ENCODE assay signal across 22 mouse cellular contexts in the genomic region with DNA sequence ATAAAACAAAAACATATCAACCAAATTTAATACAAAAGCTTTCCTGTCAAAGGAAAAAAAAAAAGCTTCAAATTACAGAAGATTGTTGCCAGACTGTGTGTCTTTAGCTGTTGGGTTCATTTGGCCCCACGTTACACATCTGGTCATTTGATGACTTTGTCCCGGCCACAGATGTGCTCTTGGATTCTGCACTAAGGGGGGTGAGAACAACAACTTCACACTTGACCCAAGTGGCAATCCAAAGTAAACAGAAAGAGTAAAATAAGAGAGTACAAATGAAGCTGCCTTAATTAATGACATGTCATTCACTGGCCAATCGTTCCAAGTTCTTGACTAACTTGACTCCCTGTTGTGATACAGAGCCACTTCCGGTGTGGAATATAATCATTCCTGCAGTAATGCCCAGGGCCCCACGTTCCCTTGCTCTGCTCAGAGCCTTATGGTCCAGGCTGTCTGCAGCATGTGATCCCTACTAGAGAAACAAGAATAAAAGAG.
DNase-seq lines count a peak whose midpoint lies in the region; TF ChIP-seq lines count a peak whose summit lies in the region.
"Had no signal": no experiment of that assay in that cellular context is flagged by ENCODE, and none has a peak within 500 bp of the region (broad histone marks: within the 10 kb centered on the region; RNA-seq: fewer than 3 reads in every experiment).

No protein-coding gene starts in this region.

- peak; percentile 34 for DNase-seq in gastrocnemius, adult 18-20 months (ENCODE audit: low spot score)
- DNase-seq in gastrocnemius, adult 8-10 months (ENCODE audit: low spot score in 2 of 2) = no peak
- peak; percentile 39 to 55 for DNase-seq in heart, adult 18-20 months
- no peak for DNase-seq in heart, postnatal 25 days (ENCODE audit: low spot score)
- DNase-seq in liver, adult 2 months (ENCODE audit: extremely low read depth, low read depth, low spot score) = peak; percentile 20
- no peak for DNase-seq in liver
- DNase-seq in thymus, postnatal 10 days (ENCODE audit: low spot score in 2 of 2) = no peak
- DNase-seq: adrenal gland, adult 2 months; adrenal gland, postnatal 10 days; adrenal gland, postnatal 25 days; B cell, adult 2 months; cerebellum, adult 11 months; cerebellum, adult 2 months; cerebellum, adult 9-10 months; cerebellum, postnatal 10 days; cerebellum, postnatal 25 days had no signal

- TF ChIP-seq CTCF in liver, adult 2 months (IDR thresholded peaks at IDR 0.05; ENCODE audit: low read depth, low read length) = no peak

- no peaks in the 10 kb centered on the region for H3K79me2 ChIP-seq in liver, adult 2 months (ENCODE audit: control insufficient read depth, insufficient read depth, low read length)

- no peak for TF ChIP-seq POLR2A in liver, adult 2 months (IDR thresholded peaks at IDR 0.05; ENCODE audit: extremely low read depth, insufficient read depth, low read length)

- no peaks in the 10 kb centered on the region; the same call in 1 of the 2 replicates for H3K4me1 ChIP-seq in liver, adult 2 months (ENCODE audit: control insufficient read depth, insufficient read depth, low read length)
- H3K4me1 ChIP-seq: embryonic facial prominence, embryonic 10.5 days; embryonic facial prominence, embryonic 12.5 days; forebrain, embryonic 13.5 days; forebrain, embryonic 15.5 days had no signal

- no peaks in the 10 kb centered on the region for H3K36me3 ChIP-seq in liver, adult 2 months (ENCODE audit: control insufficient read depth, insufficient read depth, low read length)
- H3K36me3 ChIP-seq: embryonic facial prominence, embryonic 10.5 days; embryonic facial prominence, embryonic 12.5 days; forebrain, embryonic 15.5 days; G1E had no signal

- H3K9ac ChIP-seq in liver, adult 2 months (ENCODE audit: low read depth, low read length) = no peak overlapping the region
- H3K9ac ChIP-seq: embryonic facial prominence, embryonic 12.5 days; forebrain, embryonic 13.5 days; forebrain, embryonic 15.5 days had no signal

- H3K4me3 ChIP-seq in liver, adult 2 months (ENCODE audit: insufficient read depth, low read depth, low read length) = no peak overlapping the region
- H3K4me3 ChIP-seq: embryonic facial prominence, embryonic 10.5 days; embryonic facial prominence, embryonic 12.5 days; forebrain, embryonic 13.5 days; forebrain, embryonic 15.5 days had no signal

- WGBS in liver, adult 2 months = 87% methylated on average over 5 of the region's 5 CpGs

- no peaks in the 10 kb centered on the region for H3K27me3 ChIP-seq in liver, adult 2 months (ENCODE audit: control insufficient read depth, insufficient read depth, low read length)
- H3K27me3 ChIP-seq: embryonic facial prominence, embryonic 12.5 days; forebrain, embryonic 13.5 days; forebrain, embryonic 15.5 days; Patski had no signal

- intact Hi-C loops in heart, postnatal 25 days (cut with DNase I) = no loop called here

- no peak overlapping the region for H3K27ac ChIP-seq in liver, adult 2 months (replicated peaks; ENCODE audit: insufficient read depth, low read depth, low read length)
- H3K27ac ChIP-seq: embryonic facial prominence, embryonic 10.5 days; embryonic facial prominence, embryonic 12.5 days; forebrain, embryonic 13.5 days; forebrain, embryonic 15.5 days had no signal

Comparison
In these comparisons a context has a peak if more than half of its experiments do, and no peak if none do; other contexts are left out.
1. DNase-seq: peak in gastrocnemius, adult 18-20 months (single experiment), heart, adult 18-20 months (2 of 2) and liver, adult 2 months (single experiment); none in gastrocnemius, adult 8-10 months (0 of 2), heart, postnatal 25 days (single experiment), liver (single experiment) and thymus, postnatal 10 days (0 of 2).